Mouse (Mus musculus): ENCODE results near the gene H2-M10.3. TPM values are rescaled to one million over a fixed set of nuclear protein-coding genes. Genes with fewer than 3 reads are reported as not detected.
"Not testable (repeated sequence)": the region's sequence is repeated elsewhere in the genome, so short reads cannot be mapped to it uniquely, and the experiment has no call there.

H2-M10.3 gene
- polyA plus RNA-seq (2015; fragmentation: Nextera tagmentation; extraction: Ambion mirVana), result not detected in 2 replicates

- not testable (repeated sequence) for H3K27ac ChIP-seq (replicated peaks); ATAC-seq (ENCODE audit: insufficient read depth); H3K4me1 ChIP-seq (replicated peaks); H3K36me3 ChIP-seq (replicated peaks); H3K9ac ChIP-seq; H3K27me3 ChIP-seq; H3K4me3 ChIP-seq (replicated peaks); H3K4me2 ChIP-seq; H3K9me3 ChIP-seq (replicated peaks)
- WGBS (ENCODE audit: insufficient replicate concordance), result 75% methylated on average over 2 of the region's 2 CpGs
Measured at GRCm38 (mm10) chr17:36368317-36368716, at the start of gene H2-M10.3. Gene H2-M10.3 (minus strand): TSS chr17:36368417.

DNA sequence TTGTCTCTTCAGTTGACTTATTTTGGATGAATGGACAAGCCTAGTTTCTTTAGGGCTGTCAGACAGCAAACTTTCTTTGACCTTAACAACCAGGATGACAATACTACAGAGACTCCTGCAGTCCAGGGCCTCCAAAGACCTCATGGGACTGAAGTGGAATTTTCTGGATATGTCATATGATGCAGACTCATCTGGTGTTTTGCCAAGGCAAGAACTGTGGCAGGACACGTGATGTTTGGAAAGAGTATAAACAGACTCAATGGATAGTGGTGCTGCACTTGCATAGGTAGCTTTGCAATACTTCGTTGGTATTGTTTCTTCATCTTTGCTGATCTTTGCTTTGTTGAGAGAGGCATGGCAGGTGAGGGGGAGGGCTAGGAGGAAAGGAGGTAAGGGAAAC, 49.2 kb upstream of the H2-M10.3 start:
- no peak overlapping the region for H3K4me3 ChIP-seq (replicated peaks)
- no peaks in the 10 kb centered on the region for H3K36me3 ChIP-seq (replicated peaks)
- no peaks in the 10 kb centered on the region for H3K9me3 ChIP-seq (replicated peaks)
- H3K4me2 ChIP-seq, result no peak overlapping the region
- no peak for ATAC-seq (ENCODE audit: insufficient read depth)
- no peaks in the 10 kb centered on the region for H3K4me1 ChIP-seq (replicated peaks)
- WGBS (ENCODE audit: insufficient replicate concordance), result 30% methylated on average over 2 of the region's 2 CpGs
- H3K9ac ChIP-seq, result no peak overlapping the region
- no peak overlapping the region for H3K27ac ChIP-seq (replicated peaks)
- H3K27me3 ChIP-seq, result no peaks in the 10 kb centered on the region

GRCm38 (mm10) chr17:36415407-36415806, 47.2 kb upstream of the H2-M10.3 start:
- no peak for ATAC-seq (ENCODE audit: insufficient read depth)
- Histone ChIP-seq H3K4me2 (no peak overlapping the region), H3K9me3 (replicated peaks) (no peaks in the 10 kb centered on the region), H3K9ac (no peak overlapping the region), H3K27me3 (no peaks in the 10 kb centered on the region), H3K27ac (replicated peaks) (no peak overlapping the region), H3K36me3 (replicated peaks) (no peaks in the 10 kb centered on the region), H3K4me1 (replicated peaks) (no peaks in the 10 kb centered on the region), H3K4me3 (replicated peaks) (no peak overlapping the region)
- 4% methylated on average over 1 of the region's 1 CpGs for WGBS (ENCODE audit: insufficient replicate concordance)

- 21% methylated on average over 1 of the region's 1 CpGs for WGBS (ENCODE audit: insufficient replicate concordance)
- Histone ChIP-seq H3K27ac (replicated peaks) (no peak overlapping the region), H3K4me2 (no peak overlapping the region), H3K9me3 (replicated peaks) (no peaks in the 10 kb centered on the region), H3K4me1 (replicated peaks) (no peaks in the 10 kb centered on the region), H3K36me3 (replicated peaks) (no peaks in the 10 kb centered on the region), H3K4me3 (replicated peaks) (no peak overlapping the region), H3K9ac (no peak overlapping the region), H3K27me3 (no peaks in the 10 kb centered on the region)
- no peak for ATAC-seq (ENCODE audit: insufficient read depth)
Measured at GRCm38 (mm10) chr17:36414361-36414760, 46.1 kb upstream of the H2-M10.3 start.

DNA sequence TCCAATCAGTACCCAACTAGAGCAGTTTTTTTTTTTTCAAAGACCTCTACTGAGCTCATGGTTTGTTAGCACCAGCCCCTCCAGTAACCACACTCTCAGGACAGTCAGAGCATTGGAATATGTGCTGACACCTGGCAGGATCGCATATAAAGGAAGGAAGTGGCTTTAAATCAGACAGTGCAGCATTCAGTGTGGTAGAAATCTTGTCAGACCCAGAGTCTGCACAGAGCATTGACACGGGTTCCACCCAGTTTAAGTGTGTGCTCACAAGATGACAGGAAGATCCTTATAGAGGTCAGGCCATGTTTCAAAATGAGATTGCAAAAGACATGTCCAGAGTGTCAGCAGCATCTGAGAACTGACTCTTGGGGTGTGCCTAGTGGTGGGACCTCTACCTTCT, 21.7 kb upstream of the H2-M10.3 start:
- 9% methylated on average over 2 of the region's 2 CpGs for WGBS (ENCODE audit: insufficient replicate concordance)
- H3K4me3 ChIP-seq (replicated peaks), result no peak overlapping the region
- ATAC-seq (ENCODE audit: insufficient read depth), result no peak
- H3K4me2 ChIP-seq, result no peak overlapping the region
- no peaks in the 10 kb centered on the region for H3K27me3 ChIP-seq
- H3K9ac ChIP-seq, result no peak overlapping the region
- H3K9me3 ChIP-seq (replicated peaks), result no peaks in the 10 kb centered on the region
- no peak overlapping the region for H3K27ac ChIP-seq (replicated peaks)
- no peaks in the 10 kb centered on the region for H3K36me3 ChIP-seq (replicated peaks)
- H3K4me1 ChIP-seq (replicated peaks), result no peaks in the 10 kb centered on the region

- not testable (repeated sequence) for H3K36me3 ChIP-seq (replicated peaks); H3K9ac ChIP-seq; H3K27me3 ChIP-seq; H3K4me1 ChIP-seq (replicated peaks); ATAC-seq (ENCODE audit: insufficient read depth); H3K9me3 ChIP-seq (replicated peaks); H3K27ac ChIP-seq (replicated peaks); H3K4me3 ChIP-seq (replicated peaks); H3K4me2 ChIP-seq
Measured at GRCm38 (mm10) chr17:36362404-36362803, 5.8 kb downstream of the H2-M10.3 start.

GRCm38 (mm10) chr17:36357512-36357911, 10.7 kb downstream of the H2-M10.3 start:
- not testable (repeated sequence) for ATAC-seq (ENCODE audit: insufficient read depth); H3K9me3 ChIP-seq (replicated peaks); H3K4me2 ChIP-seq

DNA sequence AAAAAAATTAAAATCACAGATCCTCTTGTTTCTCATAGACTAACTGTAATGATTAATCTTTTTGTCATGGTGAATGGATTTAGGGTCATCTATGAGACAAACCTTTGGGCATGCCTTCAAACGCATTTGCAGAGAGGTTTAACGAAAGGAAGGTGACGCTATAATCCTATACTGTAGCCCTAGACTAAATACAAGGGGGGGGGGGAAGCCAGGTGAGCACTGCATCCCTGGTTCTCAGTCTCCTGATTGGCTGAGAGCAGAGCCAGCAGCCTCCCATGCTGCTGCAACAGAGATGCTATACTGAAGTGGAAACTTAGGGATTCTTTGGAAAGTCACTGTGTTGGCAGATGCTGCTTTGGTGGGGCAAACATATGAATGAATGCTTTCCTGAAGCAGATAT, 12.5 kb downstream of the H2-M10.3 start:
- no peaks in the 10 kb centered on the region for H3K9me3 ChIP-seq (replicated peaks)
- no peak overlapping the region for H3K9ac ChIP-seq
- H3K4me2 ChIP-seq, result no peak overlapping the region
- H3K4me1 ChIP-seq (replicated peaks), result no peaks in the 10 kb centered on the region
- no peaks in the 10 kb centered on the region for H3K36me3 ChIP-seq (replicated peaks)
- H3K4me3 ChIP-seq (replicated peaks), result no peak overlapping the region
- H3K27ac ChIP-seq (replicated peaks), result no peak overlapping the region
- 37% methylated on average over 3 of the region's 3 CpGs for WGBS (ENCODE audit: insufficient replicate concordance)
- ATAC-seq (ENCODE audit: insufficient read depth), result no peak
- no peaks in the 10 kb centered on the region for H3K27me3 ChIP-seq

More at GRCm38 (mm10) chr17:36357512-36357911, 10.7 kb downstream of the H2-M10.3 start:
- H3K9ac ChIP-seq; H3K27me3 ChIP-seq; H3K4me1 ChIP-seq (replicated peaks); H3K36me3 ChIP-seq (replicated peaks); H3K27ac ChIP-seq (replicated peaks); H3K4me3 ChIP-seq (replicated peaks): not testable (repeated sequence)

DNA sequence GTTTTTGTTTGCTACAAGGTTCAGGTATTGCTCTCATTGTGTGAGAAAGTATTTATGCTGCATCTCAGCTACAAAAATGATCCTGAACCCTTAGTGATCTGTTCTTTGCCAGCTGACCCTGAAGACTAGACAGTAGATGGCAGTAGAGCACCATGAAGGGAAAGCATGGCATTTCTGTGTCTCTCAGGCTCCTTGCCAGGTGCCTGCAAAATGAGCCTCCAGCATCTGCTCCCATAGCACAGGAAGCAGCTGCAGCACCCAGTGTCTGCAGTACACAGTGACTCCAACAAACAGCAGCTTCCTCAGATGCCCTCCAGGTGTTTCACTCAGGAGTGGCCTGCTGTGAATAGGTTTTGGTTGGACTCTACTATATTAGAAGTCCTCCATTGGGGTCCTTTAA, 12.9 kb downstream of the H2-M10.3 start:
- not testable (repeated sequence) for H3K4me3 ChIP-seq (replicated peaks); H3K9me3 ChIP-seq (replicated peaks); H3K9ac ChIP-seq; H3K27ac ChIP-seq (replicated peaks); H3K4me1 ChIP-seq (replicated peaks); H3K27me3 ChIP-seq; H3K36me3 ChIP-seq (replicated peaks); ATAC-seq (ENCODE audit: insufficient read depth); H3K4me2 ChIP-seq

DNA sequence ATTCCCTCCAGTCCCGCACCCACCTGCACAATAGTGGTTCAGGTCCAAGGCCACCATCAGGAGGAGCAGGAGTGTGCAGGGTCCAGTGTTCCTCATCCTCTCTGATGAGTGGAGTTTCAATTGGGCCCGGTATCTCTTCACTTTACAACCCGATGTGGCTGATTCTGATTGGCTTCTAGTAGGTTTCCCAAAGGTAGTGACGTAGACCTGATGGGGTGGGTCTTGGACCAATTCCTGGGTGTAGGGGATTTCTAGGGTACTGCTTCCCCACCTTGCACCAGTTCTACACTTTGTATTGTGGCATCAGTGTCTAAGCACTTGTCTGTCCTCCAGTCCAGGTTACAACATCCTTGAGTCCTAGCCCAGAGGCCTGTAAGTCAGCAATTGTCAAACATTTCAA, 42.2 kb downstream of the H2-M10.3 start, which contains the start of gene H2-M10.1:
TSS of gene H2-M10.1 (minus strand) at position 101 of the 400 bp plus-strand sequence.
- 59% methylated on average over 4 of the region's 4 CpGs for whole genome bisulfite sequencing (ENCODE audit: insufficient replicate concordance)
- Histone ChIP-seq H3K4me3 (replicated peaks) (no peak within 1 kb of the TSS), H3K27ac (replicated peaks) (no peak within 1 kb of the TSS), H3K4me2 (no peak within 1 kb of the TSS), H3K27me3 (no peaks in the 10 kb centered on the region; the same call in 1 of the 2 replicates), H3K36me3 (replicated peaks) (no peaks in the 10 kb centered on the region), H3K9me3 (replicated peaks) (no peaks in the 10 kb centered on the region), H3K4me1 (replicated peaks) (no peaks in the 10 kb centered on the region), H3K9ac (no peak within 1 kb of the TSS)
- ATAC-seq (ENCODE audit: insufficient read depth), result no peak

- H3K36me3 ChIP-seq (replicated peaks), result no peaks in the 10 kb centered on the region
- H3K9ac ChIP-seq, result peak overlapping the region; percentile 15; the same call in 1 of the 2 replicates
- peaks cover 11% of the 10 kb centered on the region for H3K4me1 ChIP-seq (replicated peaks)
- peaks cover 12% of the 10 kb centered on the region; the same call in 1 of the 2 replicates for H3K27me3 ChIP-seq
- peak overlapping the region; percentile 52 for H3K4me3 ChIP-seq (replicated peaks)
- WGBS (ENCODE audit: insufficient replicate concordance), result 26% methylated on average over 5 of the region's 5 CpGs
- ATAC-seq (ENCODE audit: insufficient read depth), result no peak
- H3K4me2 ChIP-seq, result peak overlapping the region; percentile 72
- no peaks in the 10 kb centered on the region for H3K9me3 ChIP-seq (replicated peaks)
- no peak overlapping the region for H3K27ac ChIP-seq (replicated peaks)
Measured at GRCm38 (mm10) chr17:36315689-36316253, 52.4 kb downstream of the H2-M10.3 start.

DNA sequence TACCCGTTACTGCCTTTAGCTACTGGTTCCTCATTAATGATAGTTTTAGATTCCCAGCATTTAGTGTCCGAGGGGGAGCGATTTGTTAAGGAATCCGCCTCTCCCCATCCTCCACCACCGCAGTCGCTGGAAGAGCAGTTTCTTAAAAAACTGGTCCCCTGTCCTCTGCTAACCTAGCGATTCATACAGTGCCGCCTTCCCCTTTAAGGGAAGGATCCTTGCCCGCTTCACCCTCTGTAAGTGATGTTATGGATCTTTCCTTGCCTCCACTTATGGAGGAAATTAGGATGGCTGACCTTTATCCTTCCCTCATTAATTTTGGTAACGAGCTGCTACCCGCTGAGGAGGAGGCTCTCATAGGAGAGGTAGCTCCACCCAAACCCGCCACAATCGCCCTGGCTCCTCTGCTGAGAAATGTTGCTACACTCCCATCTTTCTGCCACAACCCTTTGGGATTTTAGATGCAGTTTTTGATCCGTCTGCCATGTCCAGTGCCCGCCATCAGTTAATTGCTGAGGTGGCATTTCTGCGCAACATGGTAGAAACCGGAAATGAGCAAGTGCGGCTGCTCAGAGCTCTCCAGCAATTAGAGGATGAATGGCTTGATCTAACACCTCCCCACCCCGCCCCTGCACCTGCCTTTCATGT, 53.1 kb downstream of the H2-M10.3 start:
- Histone ChIP-seq H3K4me3 (replicated peaks) (peak overlapping the region; percentile 52), H3K9ac (peak overlapping the region; percentile 15; the same call in 1 of the 2 replicates), H3K27ac (replicated peaks) (no peak overlapping the region), H3K9me3 (replicated peaks) (no peaks in the 10 kb centered on the region), H3K4me2 (peak overlapping the region; percentile 72), H3K4me1 (replicated peaks) (peaks cover 11% of the 10 kb centered on the region), H3K27me3 (peaks cover 12% of the 10 kb centered on the region; the same call in 1 of the 2 replicates), H3K36me3 (replicated peaks) (no peaks in the 10 kb centered on the region)
- WGBS (ENCODE audit: insufficient replicate concordance), result under 1% methylated on average over 19 of the region's 19 CpGs
- ATAC-seq (ENCODE audit: insufficient read depth), result no peak
